Mouse (Mus musculus): ENCODE data around the gene Skil. TPM values are rescaled to one million over a fixed set of nuclear protein-coding genes. Genes with fewer than 3 reads are reported as not detected.

Skil gene
- polyA plus RNA-seq, 1 experiment: 11.2 TPM

DNA sequence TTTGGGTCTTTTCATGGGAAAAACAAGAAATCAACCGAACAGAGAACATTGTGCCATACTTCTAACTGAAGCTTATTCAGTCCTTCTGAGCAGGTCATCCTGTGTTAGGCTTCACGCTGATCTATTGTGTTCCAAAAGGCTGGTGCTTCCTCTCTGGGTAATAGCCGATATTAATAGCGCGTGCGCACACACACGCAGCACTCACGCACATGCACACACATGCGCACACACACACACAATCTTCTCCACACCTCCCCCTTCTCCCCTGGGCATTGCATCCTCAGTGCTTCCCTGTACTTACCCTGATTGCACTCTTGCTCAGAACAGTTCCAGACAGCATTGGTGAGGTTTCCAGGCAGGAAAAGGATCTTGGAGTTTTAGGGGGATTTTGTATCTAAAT lies 41.7 kb upstream of the Skil start:
- H3K4me2 ChIP-seq (ENCODE audit: low read depth): no peak overlapping the region
- H3K27me3 ChIP-seq (ENCODE audit: control insufficient read depth, insufficient read depth, insufficient read length): no peaks in the 10 kb centered on the region
- H3K36me3 ChIP-seq (ENCODE audit: control insufficient read depth, insufficient read depth): peaks cover 28% of the 10 kb centered on the region
- TF ChIP-seq TCF3 (IDR thresholded peaks at IDR 0.05; ENCODE audit: insufficient read length, low read depth) (no peak), SRF (IDR thresholded peaks at IDR 0.05; ENCODE audit: control insufficient read depth, insufficient read length, low read depth) (no peak), POLR2AphosphoS2 (IDR thresholded peaks at IDR 0.05; ENCODE audit: insufficient read length, low read depth) (peak; percentile 26)
- H3K4me3 ChIP-seq: no peak overlapping the region
- H3ac ChIP-seq (ENCODE audit: control insufficient read depth, insufficient read length): no peak overlapping the region
- H3K79me2 ChIP-seq (ENCODE audit: control insufficient read depth, insufficient read depth): no peaks in the 10 kb centered on the region

DNA sequence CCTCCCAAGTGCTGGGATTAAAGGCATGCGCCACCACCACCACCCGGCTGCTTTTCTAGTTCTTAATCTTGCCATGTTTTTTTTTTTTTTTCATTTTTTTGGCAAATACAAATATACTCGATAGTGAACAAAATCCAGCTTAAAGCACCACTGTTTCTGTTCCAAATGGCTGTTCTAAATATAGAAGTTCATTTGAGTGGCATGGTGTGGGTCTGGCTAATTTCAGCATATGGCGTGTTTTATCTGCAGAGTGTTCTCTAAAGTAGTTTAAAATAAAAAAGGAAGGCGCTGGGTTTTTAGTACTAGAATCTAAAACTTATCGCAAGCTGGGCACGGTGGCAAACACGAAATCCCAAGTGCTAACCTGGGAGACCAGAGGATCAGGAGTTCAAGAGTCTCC lies 40.0 kb upstream of the Skil start:
- Histone ChIP-seq H3K4me2 (ENCODE audit: low read depth) (no peak overlapping the region), H3ac (ENCODE audit: control insufficient read depth, insufficient read length) (no peak overlapping the region), H3K27me3 (ENCODE audit: control insufficient read depth, insufficient read depth, insufficient read length) (no peaks in the 10 kb centered on the region), H3K36me3 (ENCODE audit: control insufficient read depth, insufficient read depth) (peaks cover 14% of the 10 kb centered on the region), H3K79me2 (ENCODE audit: control insufficient read depth, insufficient read depth) (no peaks in the 10 kb centered on the region), H3K4me3 (no peak overlapping the region)
- no peak for TF ChIP-seq MAX (IDR thresholded peaks at IDR 0.05; ENCODE audit: low read depth)
- TF ChIP-seq TCF3 (IDR thresholded peaks at IDR 0.05; ENCODE audit: insufficient read length, low read depth): no peak
- TF ChIP-seq POLR2A (IDR thresholded peaks at IDR 0.05; ENCODE audit: insufficient read length, low read depth): no peak
- no peak for TF ChIP-seq E2F4 (IDR thresholded peaks at IDR 0.05; ENCODE audit: insufficient read depth)
- TF ChIP-seq TCF12 (IDR thresholded peaks at IDR 0.05; ENCODE audit: insufficient read depth, poor library complexity, severe bottlenecking): no peak
- TF ChIP-seq MYOG (IDR thresholded peaks at IDR 0.05; ENCODE audit: control insufficient read depth in 1 of 3, insufficient read depth in 1 of 3, insufficient read length in 2 of 3, low read depth in 2 of 3): no peak
- no peak for TF ChIP-seq POLR2AphosphoS2 (IDR thresholded peaks at IDR 0.05; ENCODE audit: insufficient read length, low read depth)
- TF ChIP-seq USF1 (IDR thresholded peaks at IDR 0.05; ENCODE audit: low read depth): no peak
- TF ChIP-seq MYOD1 (IDR thresholded peaks at IDR 0.05; ENCODE audit: control insufficient read depth in 1 of 3, insufficient read length in 2 of 3, low read depth in 2 of 3): no peak
- TF ChIP-seq REST (IDR thresholded peaks at IDR 0.05; ENCODE audit: insufficient read depth, insufficient read length): no peak
- TF ChIP-seq CEBPB (IDR thresholded peaks at IDR 0.05; ENCODE audit: insufficient read depth, poor library complexity, severe bottlenecking): no peak
- TF ChIP-seq SRF (IDR thresholded peaks at IDR 0.05; ENCODE audit: control insufficient read depth, insufficient read length, low read depth): no peak

DNA sequence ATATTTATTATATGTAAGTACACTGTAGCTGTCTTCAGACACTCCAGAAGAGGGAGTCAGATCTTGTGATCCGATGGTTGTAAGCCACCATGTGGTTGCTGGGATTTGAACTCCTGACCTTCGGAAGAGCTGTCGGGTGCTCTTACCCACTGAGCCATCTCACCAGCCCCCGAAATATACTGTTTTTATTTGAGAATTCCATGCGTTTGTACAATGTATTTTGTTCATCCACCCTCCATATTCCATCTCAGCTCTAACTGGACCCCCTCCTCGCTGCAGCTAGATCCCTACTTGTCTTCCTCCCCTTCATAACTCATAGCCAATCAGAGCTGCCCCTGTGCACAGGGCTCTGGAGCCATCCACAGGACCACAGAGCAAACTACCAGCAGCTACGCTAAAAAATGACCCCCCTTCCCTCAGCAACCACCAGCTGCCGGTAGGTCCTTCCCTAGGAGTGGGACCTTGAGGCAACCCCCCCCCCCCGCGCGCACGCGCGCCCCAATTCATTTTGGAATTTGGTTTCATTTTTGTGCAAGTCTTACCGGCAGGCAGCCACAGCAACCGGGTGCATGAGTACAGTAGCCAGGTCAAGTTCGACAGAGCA lies 38.7 kb upstream of the Skil start:
- Histone ChIP-seq H3ac (ENCODE audit: control insufficient read depth, insufficient read length) (no peak overlapping the region), H3K27me3 (ENCODE audit: control insufficient read depth, insufficient read depth, insufficient read length) (no peaks in the 10 kb centered on the region), H3K4me2 (ENCODE audit: low read depth) (peak overlapping the region; percentile 74), H3K36me3 (ENCODE audit: control insufficient read depth, insufficient read depth) (peaks cover 7% of the 10 kb centered on the region), H3K79me2 (ENCODE audit: control insufficient read depth, insufficient read depth) (no peaks in the 10 kb centered on the region), H3K4me3 (peak overlapping the region; percentile 25)
- TF ChIP-seq REST (IDR thresholded peaks at IDR 0.05; ENCODE audit: insufficient read depth, insufficient read length): no peak

DNA sequence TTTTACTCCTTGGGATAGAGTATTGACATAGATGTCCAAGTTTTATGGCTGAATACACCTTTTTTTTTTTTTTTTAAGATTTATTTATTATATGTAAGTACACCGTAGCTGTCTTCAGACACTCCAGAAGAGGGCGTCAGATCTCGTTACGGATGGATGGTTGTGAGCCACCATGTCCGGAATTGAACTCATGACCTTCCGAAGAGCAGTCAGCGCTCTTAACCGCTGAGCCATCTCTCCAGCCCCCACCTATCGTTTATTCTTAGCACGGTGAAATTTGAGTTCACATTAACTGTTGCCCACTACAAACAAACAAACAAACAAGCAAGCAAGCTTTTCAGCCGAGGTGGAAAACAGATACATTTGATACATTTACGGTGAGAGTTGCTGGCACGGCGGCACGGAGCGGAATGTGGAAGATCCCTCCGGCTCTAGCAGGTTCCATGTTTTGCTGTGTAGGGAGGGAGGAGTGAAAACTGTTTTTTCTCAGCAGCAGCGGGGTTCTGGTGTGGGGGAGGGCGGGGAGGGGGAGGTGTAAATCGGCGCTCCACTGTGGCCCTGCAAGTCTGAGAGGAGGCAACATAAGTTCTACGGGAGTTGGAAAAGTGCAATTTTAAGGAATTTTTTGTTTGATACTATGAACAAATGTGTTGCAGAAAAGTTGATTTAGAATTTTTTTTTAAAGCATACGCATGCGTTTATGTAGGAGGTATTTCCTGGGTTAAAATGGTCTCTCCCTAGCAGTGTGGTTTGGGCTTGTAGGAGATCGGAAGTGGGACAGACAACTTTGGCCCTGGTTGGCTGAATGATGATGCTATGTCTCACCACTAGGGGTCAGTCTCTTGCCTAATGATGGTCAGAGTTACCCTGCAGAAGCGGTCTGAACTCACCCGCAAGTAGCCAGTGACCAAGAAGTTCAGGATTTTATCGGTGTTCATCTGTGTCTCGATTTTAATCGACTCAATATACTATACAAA lies 37.9 kb upstream of the Skil start:
- H3K4me2 ChIP-seq (ENCODE audit: low read depth): peak overlapping the region; percentile 74
- peak overlapping the region; percentile 25 for H3K4me3 ChIP-seq
- H3K79me2 ChIP-seq (ENCODE audit: control insufficient read depth, insufficient read depth): no peaks in the 10 kb centered on the region
- H3K27me3 ChIP-seq (ENCODE audit: control insufficient read depth, insufficient read depth, insufficient read length): no peaks in the 10 kb centered on the region
- no peak for TF ChIP-seq TCF3 (IDR thresholded peaks at IDR 0.05; ENCODE audit: insufficient read length, low read depth)
- TF ChIP-seq REST (IDR thresholded peaks at IDR 0.05; ENCODE audit: insufficient read depth, insufficient read length): no peak
- TF ChIP-seq MYOD1 (IDR thresholded peaks at IDR 0.05; ENCODE audit: control insufficient read depth in 1 of 3, insufficient read length in 2 of 3, low read depth in 2 of 3): no peak
- TF ChIP-seq CEBPB (IDR thresholded peaks at IDR 0.05; ENCODE audit: insufficient read depth, poor library complexity, severe bottlenecking): no peak
- TF ChIP-seq POLR2A (IDR thresholded peaks at IDR 0.05; ENCODE audit: insufficient read length, low read depth): no peak
- TF ChIP-seq POLR2AphosphoS2 (IDR thresholded peaks at IDR 0.05; ENCODE audit: insufficient read length, low read depth): no peak
- TF ChIP-seq SRF (IDR thresholded peaks at IDR 0.05; ENCODE audit: control insufficient read depth, insufficient read length, low read depth): no peak
- no peak for TF ChIP-seq TCF12 (IDR thresholded peaks at IDR 0.05; ENCODE audit: insufficient read depth, poor library complexity, severe bottlenecking)
- TF ChIP-seq E2F4 (IDR thresholded peaks at IDR 0.05; ENCODE audit: insufficient read depth): no peak
- no peak for TF ChIP-seq USF1 (IDR thresholded peaks at IDR 0.05; ENCODE audit: low read depth)
- no peak for TF ChIP-seq MAX (IDR thresholded peaks at IDR 0.05; ENCODE audit: low read depth)
- TF ChIP-seq MYOG (IDR thresholded peaks at IDR 0.05; ENCODE audit: control insufficient read depth in 1 of 3, insufficient read depth in 1 of 3, insufficient read length in 2 of 3, low read depth in 2 of 3): no peak
- H3K36me3 ChIP-seq (ENCODE audit: control insufficient read depth, insufficient read depth): peaks cover 3% of the 10 kb centered on the region
- H3ac ChIP-seq (ENCODE audit: control insufficient read depth, insufficient read length): no peak overlapping the region

- H3ac ChIP-seq (ENCODE audit: control insufficient read depth, insufficient read length): no peak overlapping the region
Observed at GRCm38 (mm10) chr3:31060745-31061102, 34.1 kb upstream of the Skil start.

More at GRCm38 (mm10) chr3:31060745-31061102, 34.1 kb upstream of the Skil start:
- no peak overlapping the region for H3K4me3 ChIP-seq
- no peak for TF ChIP-seq TCF12 (IDR thresholded peaks at IDR 0.05; ENCODE audit: insufficient read depth, poor library complexity, severe bottlenecking)
- no peak for TF ChIP-seq E2F4 (IDR thresholded peaks at IDR 0.05; ENCODE audit: insufficient read depth)
- no peak for TF ChIP-seq MAX (IDR thresholded peaks at IDR 0.05; ENCODE audit: low read depth)
- TF ChIP-seq POLR2AphosphoS2 (IDR thresholded peaks at IDR 0.05; ENCODE audit: insufficient read length, low read depth): no peak
- TF ChIP-seq POLR2A (IDR thresholded peaks at IDR 0.05; ENCODE audit: insufficient read length, low read depth): no peak
- TF ChIP-seq REST (IDR thresholded peaks at IDR 0.05; ENCODE audit: insufficient read depth, insufficient read length): no peak
- no peak for TF ChIP-seq MYOG (IDR thresholded peaks at IDR 0.05; ENCODE audit: control insufficient read depth in 1 of 3, insufficient read depth in 1 of 3, insufficient read length in 2 of 3, low read depth in 2 of 3)
- TF ChIP-seq SRF (IDR thresholded peaks at IDR 0.05; ENCODE audit: control insufficient read depth, insufficient read length, low read depth): no peak
- no peak for TF ChIP-seq MYOD1 (IDR thresholded peaks at IDR 0.05; ENCODE audit: control insufficient read depth in 1 of 3, insufficient read length in 2 of 3, low read depth in 2 of 3)
- no peak for TF ChIP-seq CEBPB (IDR thresholded peaks at IDR 0.05; ENCODE audit: insufficient read depth, poor library complexity, severe bottlenecking)
- TF ChIP-seq TCF3 (IDR thresholded peaks at IDR 0.05; ENCODE audit: insufficient read length, low read depth): no peak
- no peaks in the 10 kb centered on the region for H3K79me2 ChIP-seq (ENCODE audit: control insufficient read depth, insufficient read depth)
- peak overlapping the region; percentile 80 for H3K4me2 ChIP-seq (ENCODE audit: low read depth)
- H3K27me3 ChIP-seq (ENCODE audit: control insufficient read depth, insufficient read depth, insufficient read length): no peaks in the 10 kb centered on the region
- no peaks in the 10 kb centered on the region for H3K36me3 ChIP-seq (ENCODE audit: control insufficient read depth, insufficient read depth)

All from myocyte (in vitro differentiated cells).